Mouse (Mus musculus) G1E (cell line): Measurements from ENCODE around the gene Gm45233. TPM values are rescaled to one million over a fixed set of nuclear protein-coding genes. Genes with fewer than 3 reads are reported as not detected.
A peak's percentile ranks its signal among the peaks of the same experiment; 100 is the strongest.
"Not testable (repeated sequence)": the region's sequence is repeated elsewhere in the genome, so short reads cannot be mapped to it uniquely, and the experiment has no call there.

Experiments used
- ATAC-seq: 2 replicates; pipeline ENCODE4 v1.8.0; 2016; ENCODE audit warnings: mild to moderate bottlenecking; ENCODE audit not compliant: insufficient number of reproducible peaks, poor library complexity, low FRiP score, severe bottlenecking; ENCODE audit errors: extremely low read depth
- DNase-seq: peaks from one replicate; pipeline ENCODE4 v3.0.0; 2012; ENCODE audit warnings: low spot score
- H3K27me3 ChIP-seq: 2 replicates; pipeline ENCODE4 v1.6.1; 2012; ENCODE audit warnings: mild to moderate bottlenecking, low read length, inconsistent platforms; ENCODE audit not compliant: insufficient read depth
- H3K36me3 ChIP-seq: replicated peaks from 2 replicates; pipeline ENCODE3; 2012; ENCODE audit warnings: mild to moderate bottlenecking, inconsistent platforms
- H3K4me1 ChIP-seq: 2 replicates; pipeline ENCODE4 v1.6.1; 2012; ENCODE audit warnings: low read depth, low read length, inconsistent platforms, mixed read lengths; ENCODE audit not compliant: insufficient read depth
- H3K4me3 ChIP-seq: 2 replicates; pipeline ENCODE4 v1.5.1; 2012; ENCODE audit warnings: low read depth, mild to moderate bottlenecking, inconsistent platforms, low read length, moderate library complexity, mixed read lengths
- H3K9me3 ChIP-seq: replicated peaks from 2 replicates; pipeline ENCODE4 v1.6.1; 2012; ENCODE audit warnings: inconsistent platforms
- CTCF ChIP-seq: IDR thresholded peaks from 2 replicates; pipeline ENCODE4 v1.5.1; 2012; ENCODE audit warnings: low read depth, low read length, inconsistent platforms, mixed read lengths
- GATA1 ChIP-seq: IDR thresholded peaks from 2 replicates; pipeline ENCODE4 v1.6.1; 2012; ENCODE audit warnings: borderline replicate concordance, low read length, inconsistent platforms, mixed read lengths
- GATA2 ChIP-seq: IDR thresholded peaks from 2 replicates; pipeline ENCODE4 v1.6.1; 2012; ENCODE audit warnings: low read depth, low read length, inconsistent platforms, borderline replicate concordance
- POLR2AphosphoS5 ChIP-seq: IDR thresholded peaks from 2 replicates; pipeline ENCODE4 v1.6.1; 2012; ENCODE audit warnings: low read depth, low read length, inconsistent platforms; ENCODE audit not compliant: insufficient replicate concordance
- TAL1 ChIP-seq: conservative IDR thresholded peaks from 2 replicates; pipeline ENCODE4 v1.6.1; 2012; ENCODE audit warnings: low read depth, low read length, inconsistent platforms, mixed read lengths
- polyA plus RNA-seq: library from polyadenylated mRNA; stranded (reverse); fragments of >175 nt; gene quantifications from 2 replicates; pipeline ENCODE4 v1.2.3, GENCODE M21; 2012
- total RNA-seq, 2 experiments: library from RNA; stranded (forward) in 1 of 2; stranded (reverse) in 1 of 2; fragments of 200-1000 nt in 1 of 2; fragments of >200 nt in 1 of 2; fragmentation: Nextera tagmentation in 1 of 2; gene quantifications; 2 replicates each; pipeline ENCODE4 v1.2.3; 2014 to 2017

Gene Gm45233
- 3.5 TPM in 1 of 2 replicates, not detected in the other for total RNA-seq (2014; fragmentation: Nextera tagmentation)
- total RNA-seq (2017), result 0.93 TPM in 1 of 2 replicates, not detected in the other
- polyA plus RNA-seq, result not detected in 2 replicates

GRCm38 (mm10) chr7:43443917-43444293, at the start of gene Gm45233, which contains the start of gene Etfb:
Gene Gm45233, plus strand, starts transcription at chr7:43444128.
Gene Etfb, plus strand, starts transcription at chr7:43444083.
- peaks cover 60% of the 10 kb centered on the region for H3K4me1 ChIP-seq
- peak; percentile 91 for DNase-seq

DNA sequence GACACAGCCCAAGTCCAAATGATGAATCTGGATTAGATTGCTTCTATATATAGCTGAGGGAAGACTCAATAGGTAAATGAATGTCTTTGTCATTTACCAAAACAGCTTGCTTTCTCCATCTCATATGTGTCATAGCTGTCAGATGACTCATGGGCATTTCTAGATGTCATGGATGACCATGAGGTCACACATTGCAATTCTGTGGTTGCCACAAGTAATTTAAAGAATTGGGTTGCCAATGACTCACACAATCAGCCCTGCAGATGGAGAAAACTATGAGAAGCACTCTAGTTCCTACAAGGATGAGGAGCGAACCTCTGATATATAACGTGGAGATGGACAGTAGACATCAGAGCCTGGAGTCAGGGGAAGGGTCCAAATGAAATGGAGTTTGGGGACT, 44.4 kb upstream of the Gm45233 start:
- no peak for TF ChIP-seq POLR2AphosphoS5
- no peak for TF ChIP-seq TAL1
- no peak for TF ChIP-seq GATA2
- no peak for TF ChIP-seq GATA1
- TF ChIP-seq CTCF, result no peak

More at GRCm38 (mm10) chr7:43443917-43444293, at the start of gene Gm45233, which contains the start of gene Etfb:
- H3K9me3 ChIP-seq, result no peaks in the 10 kb centered on the region
- peak; percentile 89 for ATAC-seq
- H3K36me3 ChIP-seq, result peaks cover 36% of the 10 kb centered on the region
- H3K4me3 ChIP-seq, result peak within 1 kb of the TSS; percentile 75
- peaks cover 11% of the 10 kb centered on the region for H3K27me3 ChIP-seq
- no peak for TF ChIP-seq CTCF
- TF ChIP-seq POLR2AphosphoS5, result no peak
- no peak for TF ChIP-seq TAL1
- no peak for TF ChIP-seq GATA2
- no peak for TF ChIP-seq GATA1

GRCm38 (mm10) chr7:43402718-43403117, 41.2 kb upstream of the Gm45233 start:
- no peak for ATAC-seq
- no peaks in the 10 kb centered on the region for H3K27me3 ChIP-seq
- no peaks in the 10 kb centered on the region for H3K4me1 ChIP-seq
- H3K36me3 ChIP-seq, result no peaks in the 10 kb centered on the region
- DNase-seq, result no peak
- no peak for TF ChIP-seq TAL1
- TF ChIP-seq GATA2, result no peak
- no peak for TF ChIP-seq CTCF
- no peak for TF ChIP-seq POLR2AphosphoS5
- no peak for TF ChIP-seq GATA1
- no peaks in the 10 kb centered on the region for H3K9me3 ChIP-seq
- H3K4me3 ChIP-seq, result no peak overlapping the region

More for the DNA sequence above, 44.4 kb upstream of the Gm45233 start:
- H3K36me3 ChIP-seq, result no peaks in the 10 kb centered on the region
- H3K4me3 ChIP-seq, result no peak overlapping the region
- H3K9me3 ChIP-seq, result no peaks in the 10 kb centered on the region
- ATAC-seq (no peak), DNase-seq (no peak)
- H3K27me3 ChIP-seq, result no peaks in the 10 kb centered on the region
- no peaks in the 10 kb centered on the region for H3K4me1 ChIP-seq

DNA sequence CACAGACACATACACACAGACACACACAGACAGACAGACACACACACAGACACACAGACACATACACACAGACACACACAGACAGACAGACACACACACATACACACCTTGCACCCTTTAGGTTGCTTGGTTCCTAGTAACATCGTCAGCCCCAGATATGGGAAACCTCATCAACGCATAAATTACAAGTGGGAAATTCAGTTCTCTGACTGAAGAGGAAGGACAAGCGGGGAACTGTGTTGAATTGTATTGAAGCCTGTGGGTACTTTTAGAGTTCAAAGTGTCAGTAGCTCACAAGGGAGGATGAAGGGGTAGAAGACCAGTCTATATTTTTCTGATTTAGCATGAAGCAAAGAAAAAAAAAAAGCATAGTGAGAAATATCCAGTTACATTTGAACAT, 36.4 kb upstream of the Gm45233 start:
- TF ChIP-seq GATA2 (no peak), GATA1 (no peak), TAL1 (no peak), POLR2AphosphoS5 (no peak), CTCF (no peak)
- Histone ChIP-seq H3K4me3 (no peak overlapping the region), H3K9me3 (no peaks in the 10 kb centered on the region), H3K27me3 (peaks cover 2% of the 10 kb centered on the region; the same call in 1 of the 2 replicates), H3K36me3 (no peaks in the 10 kb centered on the region), H3K4me1 (no peaks in the 10 kb centered on the region)
- no peak for DNase-seq
- no peak for ATAC-seq

DNA sequence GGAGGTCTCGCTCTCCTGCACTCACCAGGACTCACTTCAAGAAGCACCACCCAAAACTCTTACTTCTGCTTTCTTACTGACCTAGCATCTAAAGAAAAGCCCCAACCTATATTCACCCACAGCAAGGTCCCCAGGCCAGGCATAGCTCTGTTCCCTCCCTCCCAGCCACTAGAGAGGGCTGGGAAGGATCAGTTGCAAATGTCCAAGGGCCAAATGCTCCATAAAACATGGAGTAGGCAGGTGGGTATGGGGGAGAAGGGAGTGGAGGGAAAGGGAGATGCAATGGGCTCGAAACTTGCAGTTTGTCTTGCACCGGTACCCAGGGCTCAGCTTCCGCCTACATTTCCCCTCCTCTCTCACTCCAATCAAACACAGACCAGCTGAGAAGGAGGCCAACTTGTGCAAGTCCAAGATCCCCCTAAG, 35.8 kb upstream of the Gm45233 start, which contains the start of gene Siglecg:
Gene Siglecg (plus strand): TSS at position 74 of the 423 bp plus-strand sequence.
- H3K4me3 ChIP-seq, result no peak within 1 kb of the TSS
- DNase-seq, result no peak

GRCm38 (mm10) chr7:43409084-43409483, 34.8 kb upstream of the Gm45233 start:
- DNase-seq (no peak), ATAC-seq (no peak)
- no peaks in the 10 kb centered on the region for H3K4me1 ChIP-seq
- no peaks in the 10 kb centered on the region for H3K36me3 ChIP-seq
- H3K27me3 ChIP-seq, result peaks cover 4% of the 10 kb centered on the region; the same call in 1 of the 2 replicates
- TF ChIP-seq CTCF (no peak), GATA1 (no peak), POLR2AphosphoS5 (no peak)
- H3K9me3 ChIP-seq, result no peaks in the 10 kb centered on the region
- no peak overlapping the region for H3K4me3 ChIP-seq

More for the DNA sequence above, 35.8 kb upstream of the Gm45233 start, which contains the start of gene Siglecg:
- TF ChIP-seq GATA1, result no peak
- no peak for TF ChIP-seq TAL1
- TF ChIP-seq POLR2AphosphoS5, result no peak
- no peak for TF ChIP-seq GATA2
- TF ChIP-seq CTCF, result no peak
- H3K4me1 ChIP-seq, result no peaks in the 10 kb centered on the region
- peaks cover 4% of the 10 kb centered on the region; the same call in 1 of the 2 replicates for H3K27me3 ChIP-seq
- no peaks in the 10 kb centered on the region for H3K36me3 ChIP-seq
- no peaks in the 10 kb centered on the region for H3K9me3 ChIP-seq
- ATAC-seq, result no peak

DNA sequence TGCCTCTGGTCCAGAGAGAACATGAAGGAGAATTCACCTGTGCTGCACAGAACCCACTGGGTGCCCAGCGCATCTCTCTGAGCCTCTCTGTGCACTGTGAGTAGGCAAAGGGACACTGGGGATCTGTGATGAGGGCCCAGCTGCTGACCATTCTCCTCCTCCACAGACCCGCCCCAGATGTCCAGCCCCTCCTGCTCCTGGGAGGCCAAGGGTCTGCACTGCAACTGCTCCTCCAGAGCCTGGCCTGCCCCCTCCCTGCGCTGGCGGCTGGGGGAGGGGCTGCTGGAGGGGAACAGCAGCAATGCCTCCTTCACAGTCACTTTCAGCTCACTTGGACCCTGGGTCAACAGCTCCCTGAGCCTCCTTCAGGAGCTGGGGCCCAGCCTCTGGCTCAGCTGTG, 32.2 kb upstream of the Gm45233 start:
- not testable (repeated sequence) for H3K4me1 ChIP-seq, H3K9me3 ChIP-seq, DNase-seq, ATAC-seq, H3K27me3 ChIP-seq, H3K4me3 ChIP-seq, H3K36me3 ChIP-seq
